Mouse (Mus musculus) brain, embryonic 14.5 days (tissue): ENCODE data around the gene Slc35f4.

Source experiments
- CTCF ChIP-seq: fragments of 200-500 bp; IDR thresholded peaks from 2 replicates; pipeline ENCODE4 v1.5.1; 2012; ENCODE audit warnings: inconsistent platforms, mild to moderate bottlenecking, moderate library complexity, borderline replicate concordance; ENCODE audit not compliant: insufficient read depth, insufficient read length; ENCODE audit errors: extremely low read depth
- POLR2A ChIP-seq: fragments of 200-500 bp; IDR thresholded peaks from 2 replicates; pipeline ENCODE4 v1.6.1; 2012; ENCODE audit warnings: mild to moderate bottlenecking, inconsistent platforms, borderline replicate concordance; ENCODE audit not compliant: poor library complexity, insufficient read depth, insufficient read length, severe bottlenecking; ENCODE audit errors: extremely low read depth

GRCm38 (mm10) chr14:49524665-49525064 lies 1.2 kb downstream of the Slc35f4 start:
- no peak for TF ChIP-seq POLR2A
- TF ChIP-seq CTCF, result no peak
